Mouse (Mus musculus) c-Kit-positive CD71-negative TER-119-negative erythroid progenitor cells, embryonic 14.5 days (primary cell): ENCODE results near the gene Akap14.
"Not testable (repeated sequence)": the region's sequence is repeated elsewhere in the genome, so short reads cannot be mapped to it uniquely, and the experiment has no call there.

Source experiments
- DNase-seq: peaks from one replicate; pipeline ENCODE4 v3.0.0-alpha.2; 2013; ENCODE audit warnings: low read depth

Gene Akap14

DNA sequence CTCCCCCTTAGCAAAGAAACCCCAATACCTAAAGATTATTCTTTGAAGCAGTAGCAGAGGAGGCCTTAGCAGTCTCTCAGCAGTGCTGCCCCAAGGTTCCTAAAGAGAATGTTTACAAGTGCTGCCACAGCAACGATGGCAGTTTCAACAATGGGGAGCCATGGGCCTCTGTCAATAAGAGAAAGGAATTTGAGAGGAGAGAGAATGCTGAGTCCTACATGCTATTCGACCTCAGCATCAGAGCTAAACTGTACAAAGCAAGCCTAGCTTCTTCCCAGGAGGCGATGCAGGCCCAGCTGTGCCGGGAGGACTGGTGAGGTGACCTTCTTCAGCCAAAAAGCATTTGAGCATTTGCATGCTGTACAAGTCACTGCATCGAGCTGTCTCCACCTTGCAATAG lies at the start of gene Akap14:
Gene Akap14 (minus strand): TSS at position 101 of the 400 bp plus-strand sequence.
- no peak for DNase-seq

DNA sequence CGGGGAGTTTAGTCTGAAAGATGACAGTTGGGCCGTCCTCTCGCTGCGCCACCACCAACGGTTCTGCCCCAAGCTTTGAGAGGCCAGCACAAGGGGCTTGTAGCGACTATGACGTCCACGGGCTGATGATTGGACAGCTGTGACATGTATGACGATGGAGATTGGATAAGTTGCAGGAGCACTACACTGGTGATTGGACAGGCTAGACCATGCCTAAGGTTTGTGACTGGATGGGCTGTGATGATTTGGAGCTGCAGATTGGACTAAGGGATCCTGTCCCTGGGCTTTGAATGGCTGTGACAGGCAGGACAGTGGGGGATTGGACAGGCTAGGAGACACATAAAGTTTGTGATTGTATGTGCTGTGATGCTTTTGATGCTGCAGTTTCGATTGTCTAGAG lies 42.3 kb upstream of the Akap14 start, which contains the start of gene Gm9:
Gene Gm9 (minus strand): TSS at position 101 of the 400 bp plus-strand sequence.
- DNase-seq: no peak

DNA sequence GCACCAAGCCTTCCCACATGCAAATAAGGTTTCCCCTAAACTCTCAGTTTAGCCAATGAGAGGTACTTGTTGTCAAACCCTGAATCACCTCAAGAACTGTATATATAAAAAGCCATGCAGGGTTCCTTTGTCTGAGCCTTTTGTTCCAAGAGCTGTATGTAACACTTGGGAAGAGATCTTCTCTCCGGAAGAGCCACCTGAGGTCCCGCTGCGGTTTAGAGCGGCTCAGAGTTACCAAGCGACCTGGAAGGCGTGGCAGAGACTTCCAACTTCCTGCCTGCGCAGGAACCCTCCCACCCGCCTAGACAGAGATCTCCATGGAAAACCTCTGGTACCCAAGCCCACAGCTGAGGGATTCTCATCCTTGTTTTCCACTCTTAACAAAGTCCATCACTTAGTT lies 30.0 kb upstream of the Akap14 start:
- no peak for DNase-seq

DNA sequence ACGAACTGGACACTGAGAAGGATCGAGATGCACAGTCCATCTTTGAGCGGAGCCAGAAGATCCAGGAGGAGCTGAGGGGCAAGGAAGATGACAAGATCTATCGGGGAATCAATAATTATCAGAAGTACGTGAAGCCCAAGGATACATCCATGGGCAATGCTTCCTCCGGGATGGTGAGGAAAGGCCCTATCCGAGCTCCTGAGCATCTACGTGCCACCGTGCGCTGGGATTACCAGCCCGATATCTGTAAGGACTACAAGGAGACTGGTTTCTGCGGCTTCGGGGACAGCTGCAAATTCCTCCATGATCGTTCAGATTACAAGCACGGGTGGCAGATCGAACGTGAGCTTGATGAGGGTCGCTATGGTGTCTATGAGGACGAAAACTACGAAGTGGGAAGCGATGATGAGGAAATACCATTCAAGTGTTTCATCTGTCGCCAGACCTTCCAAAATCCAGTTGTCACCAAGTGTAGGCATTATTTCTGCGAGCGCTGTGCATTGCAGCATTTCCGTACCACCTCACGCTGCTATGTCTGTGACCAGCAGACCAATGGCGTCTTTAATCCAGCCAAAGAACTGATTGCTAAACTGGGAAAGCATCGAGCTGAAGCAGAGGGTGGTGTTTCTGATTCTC lies 23.2 kb upstream of the Akap14 start:
- DNase-seq: no peak

DNA sequence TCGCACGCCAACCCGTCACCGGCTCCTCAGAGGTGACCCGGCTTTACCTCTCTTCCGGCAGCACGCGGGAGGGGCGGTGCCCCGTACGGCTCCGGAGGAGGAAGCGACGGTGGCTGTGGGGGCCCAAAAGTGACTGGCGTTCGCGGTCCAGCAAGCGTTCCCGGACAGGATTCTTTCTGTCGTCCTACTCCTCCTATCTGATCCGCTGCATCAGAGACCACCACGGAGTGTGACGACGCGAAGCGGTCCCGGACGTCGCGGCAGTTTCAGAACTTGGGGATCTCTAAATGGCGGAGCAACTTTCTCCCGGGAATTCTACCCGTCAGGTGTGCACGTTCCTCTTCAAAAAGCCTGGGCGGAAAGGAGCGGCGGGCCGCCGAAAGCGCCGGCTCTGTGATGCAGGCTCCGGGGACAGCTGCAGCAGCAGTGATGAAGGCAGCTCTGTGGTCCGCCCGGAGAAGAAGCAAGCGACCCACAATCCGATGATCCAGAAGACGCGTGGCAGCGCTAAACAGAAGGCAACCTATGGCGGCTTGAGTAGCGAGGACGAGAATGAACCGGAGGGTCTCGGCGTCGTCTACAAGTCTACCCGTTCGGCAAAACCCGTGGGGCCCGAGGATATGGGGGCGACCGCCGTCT lies 22.6 kb upstream of the Akap14 start, which contains the start of the genes Ndufa1 and Rnf113a1:
Gene Ndufa1 (minus strand): TSS at position 59 of the 639 bp plus-strand sequence.
Gene Rnf113a1 (plus strand): TSS at position 141 of the 639 bp plus-strand sequence.
- DNase-seq: peak; percentile 48

DNA sequence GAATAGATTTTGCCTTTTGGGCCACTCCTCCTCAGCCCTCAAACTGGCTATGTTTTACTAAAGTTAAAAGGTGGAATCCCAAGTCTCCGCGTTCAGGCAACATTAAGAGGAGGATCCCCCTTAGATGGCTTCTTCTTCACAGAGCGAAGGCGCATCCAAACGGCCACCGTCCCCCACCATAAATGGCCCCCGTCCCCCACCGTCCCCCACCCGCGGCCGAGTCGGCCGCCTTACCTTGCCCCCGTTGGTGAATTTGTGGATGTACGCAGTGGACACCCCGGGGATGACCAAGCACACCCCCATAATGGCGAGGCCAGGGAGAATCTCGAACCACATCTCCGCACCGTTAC lies 22.1 kb upstream of the Akap14 start:
- DNase-seq: peak; percentile 10

DNA sequence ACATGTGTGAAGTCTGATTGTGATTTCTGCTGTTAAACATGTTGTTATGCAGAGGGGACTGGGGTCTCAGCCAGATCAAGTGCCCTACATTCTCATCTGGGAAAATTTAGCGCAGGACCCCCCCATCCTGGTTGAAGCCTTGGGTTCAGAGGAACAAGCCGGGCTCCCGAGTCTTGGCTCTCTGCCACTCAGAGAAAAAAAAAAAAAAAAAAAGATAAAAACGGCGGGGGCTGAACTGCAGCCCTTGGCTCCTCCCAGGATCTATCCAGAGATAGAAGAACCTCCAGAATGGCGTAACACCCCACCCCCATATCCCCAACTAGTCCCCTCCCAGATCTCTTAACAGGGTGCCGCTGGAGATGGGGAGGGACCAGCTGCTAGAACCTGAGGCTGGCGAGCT lies 15.8 kb upstream of the Akap14 start:
- not testable (repeated sequence) for DNase-seq

DNA sequence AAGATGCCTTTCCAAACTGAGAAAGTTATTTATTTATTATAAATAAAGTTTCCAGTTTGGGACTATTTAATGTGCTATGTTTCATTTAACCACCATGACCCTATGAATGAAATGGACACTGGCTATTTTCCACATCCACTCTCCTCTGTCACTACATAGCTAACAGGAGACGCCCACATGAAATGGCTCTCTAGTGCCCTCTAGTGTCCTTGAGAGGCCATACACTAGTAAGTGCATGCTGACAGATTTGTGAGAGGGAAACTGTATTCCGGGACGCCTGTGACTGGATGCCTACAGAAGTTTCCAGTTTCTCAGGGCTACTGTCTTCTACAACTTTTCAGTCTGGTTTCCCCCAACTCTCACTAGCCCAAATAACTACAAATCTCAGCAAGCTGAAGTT lies 1.6 kb downstream of the Akap14 start:
- peak; percentile 39 for DNase-seq

DNA sequence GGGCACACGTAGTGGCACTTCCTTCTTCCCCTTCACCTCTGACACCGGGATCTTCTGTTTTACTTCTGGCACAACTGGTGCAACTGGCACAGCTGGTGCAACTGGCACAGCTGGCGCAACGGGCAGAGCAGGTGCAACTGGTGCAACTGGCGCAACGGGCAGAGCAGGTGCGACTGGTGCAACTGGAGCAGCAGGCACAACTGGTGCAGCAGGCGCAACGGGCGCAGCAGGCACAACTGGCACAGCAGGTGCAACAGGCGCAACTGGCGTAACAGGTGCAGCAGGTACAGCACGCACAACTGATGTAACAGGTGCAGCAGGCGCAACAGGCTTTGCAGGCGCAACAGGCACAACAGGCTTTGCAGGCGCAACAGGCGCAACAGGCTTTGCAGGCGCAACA lies 5.5 kb downstream of the Akap14 start:
- no peak for DNase-seq

DNA sequence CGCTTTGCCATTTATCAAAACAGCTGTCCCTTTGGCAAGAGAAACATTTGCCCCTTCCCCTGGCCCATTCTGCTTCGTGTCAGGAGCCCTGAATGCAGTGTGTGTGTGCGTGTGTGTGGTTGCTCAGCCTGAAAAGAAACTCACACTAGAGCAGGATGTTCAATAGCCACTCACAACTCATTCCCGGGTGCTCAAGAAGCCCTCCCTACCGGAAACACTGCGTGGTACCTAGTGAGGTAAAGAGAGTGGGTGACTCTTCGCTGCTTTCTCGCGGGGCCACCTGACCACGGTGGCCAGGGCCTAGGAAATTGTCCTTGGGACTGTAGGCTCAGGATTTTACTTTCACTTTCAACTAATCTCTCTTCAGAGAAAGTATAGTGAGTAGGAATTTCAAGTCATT lies 7.5 kb downstream of the Akap14 start:
- no peak for DNase-seq

DNA sequence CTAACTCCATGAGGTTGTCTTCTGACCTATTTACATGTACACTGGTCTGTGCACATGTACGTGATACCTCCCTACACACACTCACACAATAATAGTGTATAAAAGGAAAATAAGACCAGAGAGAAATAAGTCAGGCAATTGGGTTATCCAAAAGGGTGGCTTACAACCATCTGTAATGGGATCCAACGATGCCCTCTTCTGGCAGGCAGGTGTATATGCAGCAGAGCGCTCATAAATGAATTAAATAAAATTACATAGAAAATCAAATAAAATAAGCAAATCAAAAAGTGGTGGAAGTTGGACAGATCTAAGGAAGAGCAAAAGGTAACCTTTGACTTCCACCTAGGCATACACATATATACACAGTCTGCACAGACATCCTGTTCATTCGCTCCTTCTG lies 10.8 kb downstream of the Akap14 start:
- DNase-seq: no peak

DNA sequence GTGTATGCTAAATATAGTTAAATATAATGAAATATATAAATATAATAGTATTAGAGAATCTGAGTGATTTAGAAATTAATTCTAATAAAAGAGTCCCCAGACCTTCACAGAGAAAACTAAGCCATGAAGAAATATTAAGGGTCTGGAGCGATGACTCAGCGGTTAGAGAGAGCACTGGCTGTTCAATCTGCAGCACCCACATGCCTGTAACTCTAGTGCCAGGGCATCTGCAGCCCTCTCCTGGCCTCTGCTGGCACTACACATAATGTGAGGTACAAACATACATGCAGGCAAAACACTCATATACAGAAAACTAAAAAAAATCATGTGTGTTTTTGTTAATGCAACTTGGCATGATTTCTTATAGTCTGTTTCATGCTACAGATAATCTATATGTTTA lies 23.7 kb downstream of the Akap14 start:
- no peak for DNase-seq

DNA sequence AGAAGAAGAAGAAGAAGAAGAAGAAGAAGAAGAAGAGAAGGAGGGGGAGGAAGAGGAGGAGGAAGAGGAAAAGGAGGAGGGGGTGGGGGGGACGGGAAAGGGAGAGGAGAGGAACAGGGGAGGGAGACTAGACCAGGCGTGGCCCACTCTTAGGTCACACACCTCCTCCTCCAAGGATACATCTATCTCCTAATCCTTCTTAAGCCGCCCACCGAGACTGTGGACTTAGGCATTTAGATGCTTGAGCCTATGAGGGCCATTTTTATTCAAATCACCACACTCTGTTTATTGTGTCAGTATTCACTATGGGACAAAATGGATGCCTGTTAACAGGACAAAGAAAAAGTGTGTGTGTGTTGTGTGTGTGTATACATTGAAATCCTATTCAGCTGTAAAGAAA lies 24.1 kb downstream of the Akap14 start:
- DNase-seq: not testable (repeated sequence)

DNA sequence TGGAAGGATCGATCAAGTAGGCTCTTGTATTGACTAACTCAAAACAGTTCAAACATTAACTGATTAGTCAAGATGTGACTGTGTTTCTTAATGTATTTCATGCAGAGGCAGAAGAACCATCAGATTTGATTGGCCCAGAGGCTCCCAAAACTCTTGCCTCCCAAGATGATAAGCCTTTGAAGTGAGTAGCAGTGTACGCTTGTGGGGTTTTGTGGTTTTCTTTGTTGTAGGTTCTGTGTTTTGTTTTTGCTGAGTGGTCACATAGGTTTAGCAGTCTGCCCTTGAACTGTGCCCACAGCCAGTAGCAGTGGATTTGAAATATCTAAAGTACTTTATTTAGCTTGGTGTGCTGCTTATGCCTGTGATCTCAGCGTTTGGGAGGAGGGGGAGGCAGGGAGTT lies 26.9 kb downstream of the Akap14 start:
- no peak for DNase-seq

DNA sequence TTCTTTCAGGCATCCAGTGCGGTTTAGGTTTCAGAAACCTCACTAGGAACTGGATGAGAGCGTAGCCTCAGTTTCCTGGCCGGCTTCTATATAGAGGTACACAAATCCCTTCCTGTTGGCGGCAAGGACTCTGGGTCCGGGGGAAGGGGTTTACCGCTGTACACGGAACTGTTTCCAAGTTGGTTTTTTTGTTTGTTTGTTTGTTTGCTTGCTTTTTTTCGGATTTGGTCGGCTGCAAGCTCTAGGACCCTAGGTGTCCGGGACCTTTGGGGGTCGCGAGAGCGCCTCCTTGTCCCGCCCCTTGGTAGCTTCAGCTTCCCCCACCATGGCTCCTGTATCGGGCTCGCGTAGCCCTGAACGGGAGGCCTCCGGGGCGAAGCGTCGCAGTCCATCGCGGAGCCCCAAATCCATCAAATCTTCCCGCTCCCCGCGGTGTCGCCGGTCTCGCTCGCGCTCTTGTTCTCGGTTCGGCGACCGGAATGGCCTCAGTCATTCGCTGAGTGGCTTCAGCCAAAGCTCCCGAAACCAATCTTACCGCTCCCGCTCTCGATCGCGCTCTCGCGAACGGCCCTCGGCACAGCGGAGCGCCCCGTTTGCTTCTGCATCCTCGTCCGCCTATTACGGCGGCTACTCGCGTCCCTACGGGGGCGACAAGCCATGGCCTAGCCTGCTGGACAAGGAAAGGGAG lies 41.8 kb downstream of the Akap14 start, which contains the start of gene Nkap:
Gene Nkap (plus strand): TSS at position 125 of the 688 bp plus-strand sequence.
- peak; percentile 65 for DNase-seq

DNA sequence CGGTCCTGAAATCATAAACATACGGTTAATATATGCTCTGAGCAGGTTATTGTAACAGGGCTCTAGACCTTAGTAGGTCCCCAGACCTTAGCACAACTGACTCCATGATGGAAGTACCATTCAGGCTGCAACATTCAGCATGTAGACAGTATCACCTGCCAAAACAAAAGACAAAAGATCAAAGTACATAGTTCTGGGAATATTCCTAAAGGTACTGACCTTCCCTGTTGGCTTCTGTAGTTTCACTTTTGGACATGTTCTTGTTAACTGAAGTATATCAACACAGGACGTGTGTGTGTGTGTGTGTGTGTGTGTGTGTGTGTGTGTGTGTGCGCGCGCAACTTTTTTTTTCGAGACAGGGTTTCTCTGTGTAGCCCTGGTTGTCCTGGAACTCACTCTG lies 43.1 kb downstream of the Akap14 start:
- no peak for DNase-seq

DNA sequence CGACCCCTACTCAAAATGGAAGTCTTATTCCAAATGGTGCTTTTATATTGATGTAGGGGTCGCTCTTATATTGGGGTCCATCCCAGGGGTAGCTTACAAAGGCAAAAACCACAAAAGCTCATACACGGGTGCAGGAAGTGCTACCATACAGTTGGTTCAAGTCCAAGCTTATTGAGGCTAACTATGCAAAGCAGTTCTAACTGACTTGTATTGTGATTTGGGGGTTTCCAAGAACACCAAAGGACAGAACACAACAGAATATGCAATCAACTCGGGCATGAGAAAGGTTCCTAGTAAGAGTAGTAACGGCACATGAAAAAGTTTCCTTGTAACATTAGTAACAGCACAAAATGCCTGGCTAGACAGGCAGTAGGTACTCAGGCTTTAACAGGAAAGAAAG lies 48.4 kb downstream of the Akap14 start:
- DNase-seq: no peak

DNA sequence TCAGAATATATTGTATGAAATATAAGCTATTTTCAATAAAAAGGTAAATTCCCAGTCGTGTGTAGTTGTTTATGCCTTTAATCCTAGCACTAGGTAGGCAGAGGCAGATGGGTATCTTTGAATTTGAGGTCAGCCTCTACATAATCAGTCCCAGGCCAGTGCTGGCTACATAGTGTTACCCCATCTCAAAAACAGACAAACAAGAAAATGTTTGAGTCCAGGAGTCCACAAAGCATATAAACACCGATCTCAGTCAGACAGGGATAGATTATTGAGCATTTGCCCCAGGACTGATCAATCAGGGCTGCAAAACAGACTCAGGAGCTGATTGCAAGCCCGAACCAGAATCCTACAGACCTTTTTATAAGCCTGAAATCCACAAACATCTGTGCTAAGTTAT lies 49.1 kb downstream of the Akap14 start:
- DNase-seq: no peak

DNA sequence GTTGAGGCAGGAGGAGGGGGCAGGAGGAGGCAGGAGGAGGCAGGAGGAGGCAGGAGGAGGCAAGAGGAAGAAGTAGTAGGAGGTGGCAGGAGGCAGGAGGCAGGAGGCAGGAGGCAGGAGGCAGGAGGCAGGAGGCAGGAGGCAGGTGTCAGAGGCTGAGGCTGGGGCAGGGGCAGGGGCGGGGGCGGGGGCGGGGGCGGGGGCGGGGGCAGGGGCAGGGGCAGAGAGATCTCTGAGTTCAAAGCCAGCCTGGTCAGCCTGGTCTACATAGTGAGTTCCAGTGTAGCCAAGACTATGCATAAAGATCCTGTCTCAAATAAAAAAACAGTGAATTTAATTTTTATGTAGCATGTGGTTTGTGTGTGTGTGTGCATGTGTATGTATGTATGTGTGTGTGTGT lies 51.6 kb downstream of the Akap14 start:
- no peak for DNase-seq

DNA sequence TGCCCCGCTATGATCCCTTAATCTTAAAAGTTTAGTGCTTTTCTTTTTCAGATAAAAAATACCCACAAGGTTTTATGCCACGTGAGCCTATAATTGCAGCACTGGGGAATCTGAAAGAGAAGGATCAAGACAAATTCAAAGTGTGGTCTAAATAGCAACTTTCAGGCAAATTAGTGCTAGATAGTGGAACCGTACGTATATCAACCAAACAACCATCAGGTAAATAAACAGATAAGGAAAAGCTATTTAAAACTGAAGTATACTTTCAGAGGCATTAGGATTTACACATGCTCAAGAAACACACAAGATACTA lies 57.8 kb downstream of the Akap14 start:
- no peak for DNase-seq

DNA sequence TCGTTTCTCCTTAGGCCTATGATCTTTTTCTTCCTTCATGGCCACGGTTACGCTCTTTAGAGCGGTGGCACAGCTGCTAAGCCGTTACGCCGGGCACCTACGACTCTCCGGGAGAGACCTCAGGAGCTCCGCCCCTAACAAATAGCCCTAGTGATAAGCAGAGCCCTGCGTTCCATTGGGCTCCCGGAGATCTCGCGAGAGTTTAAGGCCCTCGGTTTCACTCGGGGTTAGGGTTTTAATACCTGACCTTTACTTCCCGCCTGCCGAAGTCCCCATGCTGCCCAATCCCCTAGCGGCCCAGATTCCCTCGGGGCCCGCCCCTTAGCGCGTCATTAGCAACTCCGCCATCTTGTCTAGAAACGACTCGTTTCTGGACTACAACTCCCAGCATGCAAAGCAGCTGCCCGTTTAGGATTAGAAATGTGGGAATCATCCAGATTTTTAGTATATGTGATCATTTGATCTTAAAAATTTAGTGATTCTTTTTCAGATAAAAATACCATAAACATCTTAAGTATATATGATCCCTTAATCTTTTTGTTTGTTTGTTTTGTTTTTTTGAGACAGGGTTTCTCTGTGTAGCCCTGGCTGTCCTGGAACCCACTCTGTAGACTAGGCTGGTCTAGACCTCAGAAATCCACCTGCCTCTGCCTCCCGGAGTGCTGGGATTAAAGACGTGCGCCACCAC lies 58.3 kb downstream of the Akap14 start, which contains the start of gene Upf3b:
Gene Upf3b (minus strand): TSS at position 130 of the 688 bp plus-strand sequence.
- peak; percentile 85 for DNase-seq

DNA sequence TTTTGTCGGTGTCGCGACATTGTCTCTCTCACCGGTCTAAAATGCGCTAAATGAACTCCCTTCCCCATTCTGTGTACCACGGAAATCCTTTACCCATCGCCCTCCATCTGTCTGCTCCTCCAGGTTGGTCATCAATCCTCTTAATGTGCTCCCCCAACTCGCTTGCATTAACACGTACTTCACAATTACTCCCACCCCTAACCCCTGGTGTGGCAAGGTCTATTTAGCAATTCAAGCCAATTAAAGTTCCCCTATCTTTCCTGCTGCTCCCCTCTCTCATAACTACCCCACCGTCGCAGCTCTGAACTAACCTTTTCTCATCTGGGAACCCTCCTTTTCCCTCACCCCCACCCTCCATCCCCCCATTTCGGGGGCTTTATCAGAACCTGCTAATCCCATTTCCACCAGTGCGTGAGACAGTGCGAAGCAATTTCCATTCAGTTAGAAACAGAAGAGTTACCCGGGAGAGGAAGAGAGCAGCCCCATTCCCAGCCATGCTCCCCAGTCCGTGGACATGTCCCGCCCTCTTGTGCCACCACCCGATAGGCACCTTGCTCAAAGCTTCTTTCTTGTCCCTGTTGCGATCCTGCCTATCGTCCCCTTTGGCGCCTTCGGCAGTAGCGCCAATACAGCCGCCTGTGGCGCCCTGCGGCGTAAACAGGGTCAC lies 59.0 kb downstream of the Akap14 start:
- no peak for DNase-seq
